Mouse (Mus musculus): Measurements from ENCODE around the gene Fbxw9.

Gene Fbxw9

DNA sequence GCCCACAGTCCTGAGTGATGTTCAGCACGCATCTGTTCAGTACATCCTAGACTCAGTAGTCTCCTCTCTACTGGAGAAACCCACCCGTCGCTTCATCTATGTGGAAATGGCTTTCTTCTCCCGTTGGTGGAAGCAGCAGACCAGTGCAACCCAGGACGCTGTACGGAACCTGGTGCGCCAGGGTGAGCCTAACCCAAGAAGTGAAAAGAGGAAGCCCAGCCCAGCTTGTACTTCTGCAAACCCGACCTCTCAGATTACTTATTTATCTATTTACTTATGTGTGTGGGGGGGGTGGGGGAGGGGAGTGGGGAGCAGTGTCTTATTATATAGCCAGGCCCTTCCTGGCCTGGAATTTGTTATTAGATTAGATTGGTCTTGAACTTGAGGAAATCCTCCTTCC lies 24.8 kb downstream of the Fbxw9 start:
- DNase-seq (ENCODE audit: low spot score) = no peak

DNA sequence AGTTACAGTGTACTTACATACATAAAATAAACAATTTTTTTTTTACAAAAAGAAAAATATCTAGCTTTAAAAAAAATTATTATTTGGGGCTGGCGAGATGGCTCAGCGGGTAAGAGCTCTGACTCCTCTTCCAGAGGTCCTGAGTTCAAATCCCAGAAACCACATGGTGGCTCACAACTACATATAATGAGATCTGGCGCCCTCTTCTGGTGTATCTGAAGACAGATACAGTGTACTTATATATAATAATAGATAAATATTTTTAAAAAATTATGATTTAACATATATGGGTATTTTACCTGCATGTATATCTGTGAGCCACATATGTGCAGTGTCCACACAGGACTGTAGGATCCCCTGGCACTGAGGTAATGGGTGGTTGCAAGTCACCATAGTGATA lies 26.4 kb downstream of the Fbxw9 start:
- DNase-seq (ENCODE audit: low spot score) = no peak

DNA sequence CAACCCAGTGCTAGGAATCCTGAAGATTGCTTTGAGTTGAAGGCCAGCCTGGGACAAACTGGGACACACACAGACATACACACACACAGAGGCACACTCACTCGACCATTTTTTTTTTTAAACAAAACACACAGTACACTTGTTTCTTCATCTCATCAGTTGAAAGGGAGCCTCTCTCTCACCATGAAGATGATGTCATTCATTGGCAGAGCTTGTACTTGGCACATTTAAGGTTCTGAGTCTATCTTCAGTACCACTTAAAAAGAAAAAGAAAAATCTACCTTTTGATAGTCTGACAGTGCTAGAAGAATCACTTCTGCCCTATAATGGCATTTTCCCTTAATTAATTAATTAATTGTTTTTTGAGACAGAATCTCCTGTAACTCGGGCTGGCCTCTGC lies 28.9 kb downstream of the Fbxw9 start:
- no peak for DNase-seq (ENCODE audit: low spot score)

DNA sequence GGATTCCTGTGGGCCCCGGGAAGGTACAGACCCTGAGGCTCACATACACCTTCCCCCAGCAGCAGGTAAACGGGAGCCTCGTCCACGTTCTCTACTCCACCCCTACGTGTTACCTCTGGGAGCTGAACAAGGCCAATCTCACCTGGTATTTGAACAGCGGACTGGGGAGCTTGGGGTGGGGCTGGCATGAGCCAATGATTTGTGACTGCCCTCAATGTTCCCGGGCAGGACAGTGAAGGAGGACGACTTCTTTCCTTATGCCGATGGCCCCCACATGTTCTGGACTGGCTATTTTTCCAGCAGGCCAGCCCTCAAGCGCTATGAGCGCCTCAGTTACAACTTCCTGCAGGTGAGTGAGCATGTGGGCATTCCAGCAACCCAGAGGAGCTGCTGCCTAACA lies 31.0 kb downstream of the Fbxw9 start:
- DNase-seq (ENCODE audit: low spot score) = no peak

DNA sequence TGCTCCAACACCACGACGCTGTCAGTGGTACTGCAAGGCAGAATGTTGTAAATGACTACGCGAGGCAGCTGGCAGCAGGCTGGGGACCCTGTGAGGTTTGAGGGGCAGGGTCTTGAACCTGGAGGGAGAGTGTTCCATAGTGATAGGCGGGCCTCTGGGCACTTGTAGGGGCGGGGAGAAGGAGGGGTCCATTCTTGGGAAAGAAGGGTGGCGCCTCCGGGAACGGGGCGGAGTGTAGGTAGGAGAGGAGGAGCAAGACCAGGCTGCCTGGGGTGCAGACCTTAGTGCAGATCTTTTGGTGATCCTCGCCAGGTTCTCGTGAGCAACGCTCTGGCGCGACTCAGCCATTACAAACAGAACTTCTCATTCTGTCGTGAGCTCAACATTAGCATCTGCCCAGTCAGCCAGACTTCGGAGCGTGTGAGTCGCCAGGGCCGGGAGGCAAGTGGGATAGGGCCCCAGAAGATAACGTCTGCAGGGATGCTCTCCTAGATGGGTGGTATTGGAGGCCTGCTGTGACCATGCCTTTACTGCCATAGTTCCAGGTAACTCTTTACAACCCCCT lies 31.8 kb downstream of the Fbxw9 start:
- DNase-seq (ENCODE audit: low spot score) = no peak

DNA sequence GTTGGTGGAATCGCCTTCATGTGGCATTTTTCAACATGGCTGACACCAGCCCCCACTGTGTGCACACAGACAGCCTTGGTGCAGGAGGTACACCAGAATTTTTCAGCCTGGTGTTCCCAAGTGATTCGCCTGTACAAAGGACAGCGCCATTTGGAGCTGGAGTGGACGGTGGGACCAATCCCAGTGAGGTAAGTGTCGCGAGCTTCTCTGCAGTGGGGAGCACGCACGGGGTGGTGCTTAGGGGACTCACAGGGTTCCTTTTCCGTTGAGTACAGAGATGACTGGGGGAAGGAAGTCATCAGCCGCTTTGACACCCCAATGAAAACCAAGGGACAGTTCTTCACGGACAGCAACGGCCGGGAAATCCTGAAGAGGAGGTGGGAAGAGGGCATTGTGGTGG lies 35.2 kb downstream of the Fbxw9 start:
- DNase-seq (ENCODE audit: low spot score) = no peak

DNA sequence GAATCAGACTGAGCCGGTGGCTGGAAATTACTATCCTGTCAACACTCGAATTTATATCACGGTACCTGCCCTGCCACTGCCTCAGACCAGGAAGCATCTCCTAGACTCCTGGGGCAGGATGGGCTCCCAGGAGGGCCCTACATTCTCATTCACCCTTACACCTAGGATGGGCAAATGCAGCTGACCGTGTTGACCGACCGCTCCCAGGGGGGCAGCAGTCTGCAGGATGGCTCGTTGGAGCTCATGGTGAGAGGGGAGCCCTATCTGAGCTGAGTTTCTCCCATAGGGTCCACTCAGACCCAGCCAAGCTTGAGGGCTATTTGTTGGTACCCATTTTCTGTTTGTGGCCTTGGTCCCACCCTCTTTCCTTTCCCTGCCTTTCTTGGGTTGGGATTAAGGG lies 35.7 kb downstream of the Fbxw9 start:
- DNase-seq (ENCODE audit: low spot score) = no peak

DNA sequence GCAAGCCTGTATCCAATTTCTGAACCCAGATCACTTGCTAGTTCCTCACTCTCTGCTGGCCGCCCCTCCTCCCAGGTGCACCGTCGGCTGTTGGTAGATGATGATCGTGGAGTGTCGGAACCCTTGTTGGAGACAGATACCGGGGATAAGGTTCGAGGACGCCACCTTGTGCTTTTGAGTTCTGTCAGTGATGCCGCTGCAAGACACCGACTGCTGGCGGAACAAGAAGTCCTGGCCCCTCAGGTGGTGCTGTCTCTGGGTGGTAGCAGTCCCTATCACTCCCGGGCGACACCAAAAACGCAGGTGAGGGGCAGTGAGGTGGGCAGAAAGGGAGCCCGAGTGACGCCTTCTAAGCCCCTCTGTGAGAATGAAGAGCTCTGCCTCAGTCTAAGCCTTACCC lies 36.3 kb downstream of the Fbxw9 start:
- no peak for DNase-seq (ENCODE audit: low spot score)

DNA sequence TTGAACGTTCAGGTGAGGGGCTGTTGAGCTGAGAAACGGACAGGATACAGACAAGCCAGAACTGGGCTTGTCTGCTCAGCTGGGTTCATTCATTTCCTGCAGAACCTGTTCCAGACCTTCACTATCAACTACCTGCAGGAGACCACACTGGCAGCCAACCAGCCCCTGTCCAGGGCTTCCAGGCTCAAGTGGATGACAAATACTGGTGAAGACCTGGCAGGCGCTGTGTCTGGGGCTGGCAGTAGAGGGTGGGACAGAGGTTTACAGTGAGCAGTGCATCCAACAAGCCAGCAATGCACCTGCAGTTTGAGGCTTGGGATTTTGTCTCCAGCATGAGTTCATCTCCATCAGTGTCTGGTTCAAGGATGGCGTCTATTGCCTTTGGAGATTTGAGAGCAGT lies 37.0 kb downstream of the Fbxw9 start:
- peak; percentile 51 for DNase-seq (ENCODE audit: low spot score)

DNA sequence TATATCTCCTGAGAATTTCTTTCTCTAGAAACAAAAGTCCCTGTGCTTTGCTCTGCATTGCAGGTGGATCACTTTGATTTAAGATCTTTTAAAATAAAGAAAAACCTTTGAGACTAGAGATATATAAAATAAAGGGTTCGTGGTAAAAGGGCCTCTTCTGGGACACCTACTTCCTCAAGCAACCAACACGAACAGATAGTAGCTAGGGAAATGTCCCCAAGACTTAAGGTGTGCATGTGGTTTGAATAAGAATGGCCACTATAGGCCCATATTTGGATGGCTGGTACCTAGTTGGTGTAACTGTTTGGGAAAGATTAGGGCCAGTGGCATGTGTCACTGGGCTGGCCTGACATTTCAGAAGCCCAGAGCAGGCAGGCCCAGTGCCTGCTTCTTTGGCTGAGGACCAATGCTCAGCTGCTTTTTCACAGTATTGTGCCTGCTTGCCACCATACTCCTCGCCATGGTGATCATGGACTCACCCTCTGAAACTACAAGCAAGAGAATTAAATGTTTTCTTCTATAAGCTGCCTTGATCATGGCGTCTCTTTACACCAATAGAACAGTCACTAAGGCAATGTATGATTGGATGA lies 40.3 kb downstream of the Fbxw9 start:
- no peak for DNase-seq (ENCODE audit: low spot score)

DNA sequence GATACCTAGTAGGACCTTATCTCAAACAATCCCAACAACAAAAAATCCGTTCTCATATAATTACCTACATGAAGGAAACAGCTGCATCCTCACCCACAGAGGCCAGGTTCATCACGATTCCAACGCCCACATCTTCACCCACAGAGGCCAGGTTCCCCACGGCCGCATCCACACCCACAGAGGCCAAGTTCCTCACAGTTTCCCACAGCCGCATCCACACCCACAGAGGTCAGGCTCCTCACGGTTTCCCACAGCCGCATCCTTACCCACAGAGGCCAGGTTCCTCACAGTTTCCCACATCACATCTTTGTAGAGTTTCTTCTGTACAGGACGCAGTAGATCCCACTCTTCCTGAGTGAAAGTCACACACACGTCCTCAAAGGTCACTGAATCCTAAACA lies 53.4 kb downstream of the Fbxw9 start:
- DNase-seq (ENCODE audit: low spot score) = no peak

DNA sequence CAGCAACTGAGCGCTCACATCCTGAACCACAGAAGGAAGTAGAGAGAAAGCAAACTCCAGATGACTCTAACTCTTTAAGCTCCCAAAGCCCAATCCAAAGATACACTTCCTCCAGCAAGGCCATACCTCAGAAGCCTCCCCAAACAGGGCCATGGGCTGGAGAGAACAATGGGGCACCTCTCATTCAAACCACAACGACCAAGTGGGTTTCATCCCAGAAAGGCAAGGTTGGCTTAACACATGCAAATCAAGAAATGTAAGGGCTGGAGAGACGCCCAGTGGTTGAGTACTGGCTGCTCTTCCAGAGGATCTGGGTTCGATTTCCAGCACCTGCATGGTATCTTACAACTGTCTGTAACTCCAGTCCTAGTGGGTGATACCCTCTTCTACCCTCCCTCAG lies 55.6 kb downstream of the Fbxw9 start:
- no peak for DNase-seq (ENCODE audit: low spot score)
